Mouse (Mus musculus) thymus, postnatal 36 days (tissue): ENCODE measurements at regions not wholly inside any gene's neighbourhood (a gene's known extent, or its start where the extent isn't known, plus 50 kb on each side); places are given as distances from the start of the nearest gene placed in this dataset.

Experiments
- DNase-seq, 2 experiments: peaks; one replicate each; pipeline ENCODE4 v3.0.0; 2022; ENCODE audit warnings: mixed read lengths in 2 of 2

GRCm38 (mm10) chr15:61927385-61928120 lies 1004.7 kb upstream of the A1bg start:
- no peak for DNase-seq

GRCm38 (mm10) chr15:61920041-61920440 lies 997.2 kb upstream of the A1bg start:
- DNase-seq: no peak

- no peak for DNase-seq
These were observed 990.8 kb upstream of the A1bg start for GRCm38 (mm10) chr15:61913546-61914160.

GRCm38 (mm10) chr15:61905165-61905845 lies 982.5 kb upstream of the A1bg start:
- no peak for DNase-seq

- no peak for DNase-seq
These were observed 977.0 kb upstream of the A1bg start for GRCm38 (mm10) chr15:61899809-61900208.

GRCm38 (mm10) chr15:61897566-61897965 lies 974.8 kb upstream of the A1bg start:
- DNase-seq: no peak

- DNase-seq: no peak
These were observed 967.5 kb upstream of the A1bg start for GRCm38 (mm10) chr15:61890330-61890729.

GRCm38 (mm10) chr15:61888569-61889326 lies 965.9 kb upstream of the A1bg start:
- no peak for DNase-seq

GRCm38 (mm10) chr15:61879408-61879807 lies 956.6 kb upstream of the A1bg start:
- DNase-seq: no peak

GRCm38 (mm10) chr15:61873047-61873446 lies 950.2 kb upstream of the A1bg start:
- DNase-seq: no peak

- DNase-seq: no peak
These were observed 937.9 kb upstream of the A1bg start for GRCm38 (mm10) chr15:61860759-61861158.

- DNase-seq: no peak
These were observed 933.1 kb upstream of the A1bg start for GRCm38 (mm10) chr15:61855880-61856279.

- DNase-seq: no peak
These were observed 889.9 kb upstream of the A1bg start for GRCm38 (mm10) chr15:61812671-61813070.

- DNase-seq: no peak
These were observed 882.6 kb upstream of the A1bg start for GRCm38 (mm10) chr15:61805379-61805778.

- no peak for DNase-seq
These were observed 877.3 kb upstream of the A1bg start for GRCm38 (mm10) chr15:61800155-61800554.

GRCm38 (mm10) chr15:61797827-61798226 lies 875.0 kb upstream of the A1bg start:
- no peak for DNase-seq

GRCm38 (mm10) chr15:61794506-61794905 lies 871.7 kb upstream of the A1bg start:
- DNase-seq: no peak

GRCm38 (mm10) chr15:61789847-61790562 lies 867.2 kb upstream of the A1bg start:
- DNase-seq: no peak

GRCm38 (mm10) chr15:61787046-61787445 lies 864.2 kb upstream of the A1bg start:
- DNase-seq: no peak

- DNase-seq: no peak
These were observed 858.7 kb upstream of the A1bg start for GRCm38 (mm10) chr15:61781531-61781930.

GRCm38 (mm10) chr15:61772996-61773395 lies 850.2 kb upstream of the A1bg start:
- DNase-seq: no peak

GRCm38 (mm10) chr15:61770721-61771542 lies 848.1 kb upstream of the A1bg start:
- DNase-seq: no peak
